Mouse (Mus musculus): ENCODE measurements around the gene Apmap. TPM values are rescaled to one million over a fixed set of nuclear protein-coding genes. Genes with fewer than 3 reads are reported as not detected.

The Apmap gene
- polyA plus RNA-seq, 1 experiment from 2014 or later, result 36.2 TPM

- Histone ChIP-seq H3K27me3 (replicated peaks; ENCODE audit: control insufficient read depth, insufficient read depth, low read length) (no peaks in the 10 kb centered on the region), H3K36me3 (ENCODE audit: control insufficient read depth, insufficient read depth, low read length) (peaks cover 3% of the 10 kb centered on the region; the same call in 1 of the 2 replicates), H3K9ac (ENCODE audit: low read length) (no peak overlapping the region), H3K27ac (ENCODE audit: low read depth) (no peak overlapping the region), H3K4me3 (ENCODE audit: low read depth, low read length) (no peak overlapping the region), H3K4me1 (replicated peaks; ENCODE audit: control insufficient read depth, insufficient read depth, low read length) (peaks cover 1% of the 10 kb centered on the region; the same call in 1 of the 2 replicates), H3K4me2 (ENCODE audit: low read length) (no peak overlapping the region), H3K9me3 (ENCODE audit: control insufficient read depth, low read length) (no peaks in the 10 kb centered on the region)
- ATAC-seq (replicated peaks; ENCODE audit: low FRiP score, low TSS enrichment, low read depth), result no peak
- DNase-seq (ENCODE audit: low spot score), result no peak
- 96% methylated on average over 2 of the region's 2 CpGs for WGBS
Observed at GRCm38 (mm10) chr2:150602166-150602565, 6.2 kb downstream of the Apmap start.

- DNase-seq (ENCODE audit: low spot score) (no peak), ATAC-seq (replicated peaks; ENCODE audit: low FRiP score, low TSS enrichment, low read depth) (no peak)
- WGBS, result 90% methylated on average over 2 of the region's 2 CpGs
- no peaks in the 10 kb centered on the region for H3K27me3 ChIP-seq (replicated peaks; ENCODE audit: control insufficient read depth, insufficient read depth, low read length)
- peaks cover 3% of the 10 kb centered on the region; the same call in 1 of the 2 replicates for H3K36me3 ChIP-seq (ENCODE audit: control insufficient read depth, insufficient read depth, low read length)
- H3K27ac ChIP-seq (ENCODE audit: low read depth), result no peak overlapping the region
- no peak overlapping the region for H3K4me2 ChIP-seq (ENCODE audit: low read length)
- no peaks in the 10 kb centered on the region for H3K9me3 ChIP-seq (ENCODE audit: control insufficient read depth, low read length)
- H3K9ac ChIP-seq (ENCODE audit: low read length), result no peak overlapping the region
- no peak overlapping the region for H3K4me3 ChIP-seq (ENCODE audit: low read depth, low read length)
- H3K4me1 ChIP-seq (replicated peaks; ENCODE audit: control insufficient read depth, insufficient read depth, low read length), result no peaks in the 10 kb centered on the region
Observed at GRCm38 (mm10) chr2:150600263-150600662, 8.1 kb downstream of the Apmap start.

DNA sequence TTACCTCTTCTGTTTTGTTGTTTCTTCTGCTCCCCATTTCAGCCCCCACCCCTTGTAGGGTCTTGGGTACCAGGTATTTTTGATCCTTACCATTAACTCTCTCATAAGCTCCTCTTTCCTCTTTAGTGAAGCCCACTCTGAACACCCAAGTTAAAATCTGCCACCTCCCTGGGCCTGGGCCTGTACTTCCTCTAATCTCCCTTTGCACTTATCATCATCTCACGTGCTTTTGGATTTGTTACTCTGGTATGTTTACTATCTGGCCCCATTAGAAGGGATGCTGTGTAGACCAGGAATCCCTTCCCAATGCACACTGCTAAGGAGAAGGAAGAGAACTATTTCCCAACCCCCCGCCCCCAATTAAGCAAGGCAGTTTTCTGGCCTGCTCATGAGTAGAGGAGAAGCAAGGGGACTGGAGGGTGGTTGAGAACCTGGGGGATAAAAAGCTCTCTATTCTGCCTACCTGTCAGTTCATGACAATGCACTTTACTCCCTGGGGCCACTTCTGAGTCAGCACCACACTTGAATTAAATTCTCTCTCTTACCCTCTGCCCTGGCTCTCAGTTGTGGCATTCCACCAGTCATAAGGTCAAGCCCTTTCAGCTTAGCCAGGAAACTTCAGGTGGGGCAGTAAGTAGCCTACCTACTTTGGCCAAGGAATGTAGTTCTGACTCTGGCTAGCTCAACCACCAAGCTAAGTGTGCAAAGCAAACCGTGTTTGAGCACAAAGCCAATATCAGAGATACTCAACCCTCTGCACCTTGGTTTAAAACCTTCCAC, 12.8 kb downstream of the Apmap start:
- 88% methylated on average over 3 of the region's 3 CpGs for WGBS

GRCm38 (mm10) chr2:150589076-150589475, 19.3 kb downstream of the Apmap start:
- Histone ChIP-seq H3K36me3 (ENCODE audit: control insufficient read depth, insufficient read depth, low read length) (peaks cover 57% of the 10 kb centered on the region), H3K9me3 (ENCODE audit: control insufficient read depth, low read length) (no peaks in the 10 kb centered on the region), H3K4me2 (ENCODE audit: low read length) (no peak overlapping the region), H3K4me1 (replicated peaks; ENCODE audit: control insufficient read depth, insufficient read depth, low read length) (no peaks in the 10 kb centered on the region), H3K9ac (ENCODE audit: low read length) (no peak overlapping the region), H3K27me3 (replicated peaks; ENCODE audit: control insufficient read depth, insufficient read depth, low read length) (no peaks in the 10 kb centered on the region), H3K4me3 (ENCODE audit: low read depth, low read length) (no peak overlapping the region), H3K27ac (ENCODE audit: low read depth) (no peak overlapping the region)
- DNase-seq (ENCODE audit: low spot score) (no peak), ATAC-seq (replicated peaks; ENCODE audit: low FRiP score, low TSS enrichment, low read depth) (no peak)
- 78% methylated on average over 11 of the region's 11 CpGs for WGBS

More for the DNA sequence above, 12.8 kb downstream of the Apmap start:
- Histone ChIP-seq H3K4me2 (ENCODE audit: low read length) (no peak overlapping the region), H3K27ac (ENCODE audit: low read depth) (no peak overlapping the region), H3K4me1 (replicated peaks; ENCODE audit: control insufficient read depth, insufficient read depth, low read length) (no peaks in the 10 kb centered on the region), H3K27me3 (replicated peaks; ENCODE audit: control insufficient read depth, insufficient read depth, low read length) (no peaks in the 10 kb centered on the region), H3K36me3 (ENCODE audit: control insufficient read depth, insufficient read depth, low read length) (peaks cover 16% of the 10 kb centered on the region), H3K9ac (ENCODE audit: low read length) (no peak overlapping the region), H3K4me3 (ENCODE audit: low read depth, low read length) (no peak overlapping the region), H3K9me3 (ENCODE audit: control insufficient read depth, low read length) (no peaks in the 10 kb centered on the region)
- DNase-seq (ENCODE audit: low spot score), result no peak
- ATAC-seq (replicated peaks; ENCODE audit: low FRiP score, low TSS enrichment, low read depth), result no peak

GRCm38 (mm10) chr2:150579628-150580027, 28.7 kb downstream of the Apmap start:
- 41% methylated on average over 1 of the region's 1 CpGs for WGBS
- H3K36me3 ChIP-seq (ENCODE audit: control insufficient read depth, insufficient read depth, low read length), result peaks cover 13% of the 10 kb centered on the region
- DNase-seq (ENCODE audit: low spot score) (no peak), ATAC-seq (replicated peaks; ENCODE audit: low FRiP score, low TSS enrichment, low read depth) (no peak)
- H3K27me3 ChIP-seq (replicated peaks; ENCODE audit: control insufficient read depth, insufficient read depth, low read length), result no peaks in the 10 kb centered on the region
- no peaks in the 10 kb centered on the region for H3K9me3 ChIP-seq (ENCODE audit: control insufficient read depth, low read length)
- no peaks in the 10 kb centered on the region for H3K4me1 ChIP-seq (replicated peaks; ENCODE audit: control insufficient read depth, insufficient read depth, low read length)
- H3K9ac ChIP-seq (ENCODE audit: low read length), result no peak overlapping the region
- no peak overlapping the region for H3K4me2 ChIP-seq (ENCODE audit: low read length)
- no peak overlapping the region for H3K27ac ChIP-seq (ENCODE audit: low read depth)
- H3K4me3 ChIP-seq (ENCODE audit: low read depth, low read length), result no peak overlapping the region

- ATAC-seq (replicated peaks; ENCODE audit: low FRiP score, low TSS enrichment, low read depth), result no peak
- H3K36me3 ChIP-seq (ENCODE audit: control insufficient read depth, insufficient read depth, low read length), result peaks cover 3% of the 10 kb centered on the region
- H3K27ac ChIP-seq (ENCODE audit: low read depth), result no peak overlapping the region
- no peak for DNase-seq (ENCODE audit: low spot score)
- no peaks in the 10 kb centered on the region for H3K9me3 ChIP-seq (ENCODE audit: control insufficient read depth, low read length)
- H3K4me2 ChIP-seq (ENCODE audit: low read length), result no peak overlapping the region
- H3K27me3 ChIP-seq (replicated peaks; ENCODE audit: control insufficient read depth, insufficient read depth, low read length), result no peaks in the 10 kb centered on the region
- no peak overlapping the region for H3K9ac ChIP-seq (ENCODE audit: low read length)
- H3K4me3 ChIP-seq (ENCODE audit: low read depth, low read length), result no peak overlapping the region
- WGBS, result 80% methylated on average over 5 of the region's 5 CpGs
- no peaks in the 10 kb centered on the region for H3K4me1 ChIP-seq (replicated peaks; ENCODE audit: control insufficient read depth, insufficient read depth, low read length)
Observed at GRCm38 (mm10) chr2:150578603-150579002, 29.8 kb downstream of the Apmap start.

DNA sequence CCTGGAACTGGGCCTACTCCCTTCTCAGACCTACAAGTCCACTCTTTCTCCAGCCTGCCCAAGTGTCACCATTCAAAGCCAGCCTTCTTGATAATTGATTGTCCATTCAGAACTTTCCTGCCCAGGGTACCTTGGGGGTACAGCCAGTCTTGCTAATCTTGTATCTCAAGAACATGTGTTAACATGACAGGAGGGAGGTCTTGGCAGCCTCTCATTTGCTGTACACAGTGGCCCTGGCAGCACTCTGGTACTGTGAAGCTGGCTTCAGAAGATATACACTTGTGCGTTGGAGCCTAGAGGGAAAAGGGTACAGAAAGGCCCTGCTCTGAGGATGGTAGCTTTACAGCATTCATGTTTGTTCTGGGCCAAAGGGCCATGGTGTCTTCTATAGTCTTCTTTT, 32.1 kb downstream of the Apmap start:
- H3K27me3 ChIP-seq (replicated peaks; ENCODE audit: control insufficient read depth, insufficient read depth, low read length), result no peaks in the 10 kb centered on the region
- no peaks in the 10 kb centered on the region for H3K36me3 ChIP-seq (ENCODE audit: control insufficient read depth, insufficient read depth, low read length)
- DNase-seq (ENCODE audit: low spot score), result no peak
- no peak for ATAC-seq (replicated peaks; ENCODE audit: low FRiP score, low TSS enrichment, low read depth)
- H3K9ac ChIP-seq (ENCODE audit: low read length), result no peak overlapping the region
- no peaks in the 10 kb centered on the region for H3K4me1 ChIP-seq (replicated peaks; ENCODE audit: control insufficient read depth, insufficient read depth, low read length)
- no peak overlapping the region for H3K27ac ChIP-seq (ENCODE audit: low read depth)
- no peak overlapping the region for H3K4me3 ChIP-seq (ENCODE audit: low read depth, low read length)
- no peak overlapping the region for H3K4me2 ChIP-seq (ENCODE audit: low read length)
- no peaks in the 10 kb centered on the region for H3K9me3 ChIP-seq (ENCODE audit: control insufficient read depth, low read length)
- WGBS, result 83% methylated on average over 1 of the region's 1 CpGs

GRCm38 (mm10) chr2:150572463-150572862, 35.9 kb downstream of the Apmap start:
- WGBS, result 89% methylated on average over 3 of the region's 3 CpGs
- Histone ChIP-seq H3K36me3 (ENCODE audit: control insufficient read depth, insufficient read depth, low read length) (no peaks in the 10 kb centered on the region), H3K4me3 (ENCODE audit: low read depth, low read length) (no peak overlapping the region), H3K27ac (ENCODE audit: low read depth) (no peak overlapping the region), H3K4me2 (ENCODE audit: low read length) (no peak overlapping the region), H3K27me3 (replicated peaks; ENCODE audit: control insufficient read depth, insufficient read depth, low read length) (no peaks in the 10 kb centered on the region), H3K9me3 (ENCODE audit: control insufficient read depth, low read length) (no peaks in the 10 kb centered on the region), H3K9ac (ENCODE audit: low read length) (no peak overlapping the region), H3K4me1 (replicated peaks; ENCODE audit: control insufficient read depth, insufficient read depth, low read length) (no peaks in the 10 kb centered on the region)
- ATAC-seq (replicated peaks; ENCODE audit: low FRiP score, low TSS enrichment, low read depth) (no peak), DNase-seq (ENCODE audit: low spot score) (no peak)

DNA sequence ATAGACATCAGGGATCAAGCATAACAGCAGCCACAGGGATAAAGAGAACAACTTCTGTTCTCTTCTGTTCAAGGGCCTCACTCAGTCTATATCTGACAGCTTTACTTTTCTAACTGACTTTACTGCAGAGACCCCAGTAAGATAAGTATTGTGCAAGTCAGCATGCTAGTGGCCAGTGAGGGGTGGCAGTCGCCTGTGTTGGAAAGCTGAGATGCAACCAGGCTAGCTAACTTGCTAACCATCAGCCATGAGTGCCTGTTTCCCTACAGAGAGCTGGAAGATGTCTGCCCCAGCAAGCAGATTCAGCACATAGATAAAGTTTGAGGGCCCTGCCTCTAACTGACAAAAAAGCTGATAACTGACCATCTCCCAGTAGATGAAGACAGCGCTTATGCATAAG, 37.6 kb downstream of the Apmap start:
- H3K4me2 ChIP-seq (ENCODE audit: low read length), result no peak overlapping the region
- no peaks in the 10 kb centered on the region for H3K9me3 ChIP-seq (ENCODE audit: control insufficient read depth, low read length)
- WGBS, result 88% methylated on average over 2 of the region's 2 CpGs
- no peaks in the 10 kb centered on the region for H3K36me3 ChIP-seq (ENCODE audit: control insufficient read depth, insufficient read depth, low read length)
- DNase-seq (ENCODE audit: low spot score), result no peak
- no peaks in the 10 kb centered on the region for H3K27me3 ChIP-seq (replicated peaks; ENCODE audit: control insufficient read depth, insufficient read depth, low read length)
- no peaks in the 10 kb centered on the region for H3K4me1 ChIP-seq (replicated peaks; ENCODE audit: control insufficient read depth, insufficient read depth, low read length)
- no peak for ATAC-seq (replicated peaks; ENCODE audit: low FRiP score, low TSS enrichment, low read depth)
- no peak overlapping the region for H3K27ac ChIP-seq (ENCODE audit: low read depth)
- no peak overlapping the region for H3K4me3 ChIP-seq (ENCODE audit: low read depth, low read length)
- no peak overlapping the region for H3K9ac ChIP-seq (ENCODE audit: low read length)
